Mouse (Mus musculus) brain, adult 10 weeks (tissue): Measurements from ENCODE around the gene Gm5800. TPM values are rescaled to one million over a fixed set of nuclear protein-coding genes. Genes with fewer than 3 reads are reported as not detected.

Experiments
- polyA plus RNA-seq: library from polyadenylated mRNA; stranded (reverse); fragments of 350-450 nt; fragmentation: Illumina TruSeq; extraction: RNeasy Lipid Tissue Mini Kit (QIAGEN cat#74804); gene quantifications from one replicate; pipeline ENCODE4 v1.2.3, GENCODE M21; 2015; ENCODE audit warnings: low read depth, low replicate concordance

Gene Gm5800
- polyA plus RNA-seq = not detected

GRCm38 (mm10) chr14:51717083-51717482 is at the start of gene Gm5800:
Gm5800 (minus strand) TSS chr14:51717183.

GRCm38 (mm10) chr14:51695368-51695767 is 21.6 kb downstream of the Gm5800 start, which contains the start of gene Gm17079:
Gm17079 (minus strand) TSS chr14:51695468.

Other genes with a start within 250 kb of the Gm5800 start
- not detected for gene Gm5622, start 164.4 kb downstream of the Gm5800 start, polyA plus RNA-seq
- not detected for gene Gm17175, start 143.1 kb downstream of the Gm5800 start, polyA plus RNA-seq
- gene Gm17174, start 125.0 kb downstream of the Gm5800 start, polyA plus RNA-seq = not detected
- gene Gm17078, start 105.9 kb downstream of the Gm5800 start, polyA plus RNA-seq = not detected
- gene Gm4181, start 81.5 kb downstream of the Gm5800 start, polyA plus RNA-seq = not detected
- not detected for gene Gm17079, start 21.7 kb downstream of the Gm5800 start, polyA plus RNA-seq
- gene Ang4, start 56.4 kb upstream of the Gm5800 start, polyA plus RNA-seq = not detected
- gene AY358078, start 82.9 kb upstream of the Gm5800 start, polyA plus RNA-seq = not detected
- not detected for gene Ear6, start 136.5 kb upstream of the Gm5800 start, polyA plus RNA-seq
- 24.8 TPM for gene Mettl17, start 167.7 kb upstream of the Gm5800 start, polyA plus RNA-seq
- gene Slc39a2, start 175.7 kb upstream of the Gm5800 start, polyA plus RNA-seq = 8.1 TPM
- 1,154 TPM for gene Ndrg2, start 197.0 kb upstream of the Gm5800 start, polyA plus RNA-seq
- gene Tppp2, start 201.2 kb upstream of the Gm5800 start, polyA plus RNA-seq = not detected
- not detected for gene Rnase13, start 205.6 kb upstream of the Gm5800 start, polyA plus RNA-seq